Mouse (Mus musculus): ENCODE results near the gene Hist1h2ac.

Gene Hist1h2ac

GRCm38 (mm10) chr13:23706771-23707170 lies 23.0 kb upstream of the Hist1h2ac start:
- TF ChIP-seq GATA4 (IDR thresholded peaks at IDR 0.05; ENCODE audit: insufficient replicate concordance, low read length) = no peak

GRCm38 (mm10) chr13:23705751-23706356 lies 22.1 kb upstream of the Hist1h2ac start:
- no peak for TF ChIP-seq GATA4 (IDR thresholded peaks at IDR 0.05; ENCODE audit: insufficient replicate concordance, low read length)

DNA sequence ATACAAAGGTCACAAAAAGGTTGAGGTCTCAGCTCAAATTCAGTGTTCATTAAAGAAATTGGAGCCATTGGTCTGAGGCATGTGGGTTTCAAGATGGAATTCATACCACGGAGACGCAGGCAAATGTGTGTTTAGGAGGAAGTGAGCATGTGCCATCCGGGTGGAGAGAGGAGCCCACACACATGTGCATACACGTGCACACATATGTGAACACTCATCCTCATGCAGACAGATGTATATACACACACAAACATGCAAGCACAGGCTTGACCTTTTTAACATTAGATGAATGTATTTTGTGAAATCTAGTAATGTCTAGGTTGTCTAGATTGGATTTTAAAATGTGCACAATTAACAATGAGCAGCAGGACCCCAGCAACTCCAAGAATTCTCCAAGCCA lies 18.5 kb upstream of the Hist1h2ac start:
- TF ChIP-seq GATA4 (IDR thresholded peaks at IDR 0.05; ENCODE audit: insufficient replicate concordance, low read length) = no peak

DNA sequence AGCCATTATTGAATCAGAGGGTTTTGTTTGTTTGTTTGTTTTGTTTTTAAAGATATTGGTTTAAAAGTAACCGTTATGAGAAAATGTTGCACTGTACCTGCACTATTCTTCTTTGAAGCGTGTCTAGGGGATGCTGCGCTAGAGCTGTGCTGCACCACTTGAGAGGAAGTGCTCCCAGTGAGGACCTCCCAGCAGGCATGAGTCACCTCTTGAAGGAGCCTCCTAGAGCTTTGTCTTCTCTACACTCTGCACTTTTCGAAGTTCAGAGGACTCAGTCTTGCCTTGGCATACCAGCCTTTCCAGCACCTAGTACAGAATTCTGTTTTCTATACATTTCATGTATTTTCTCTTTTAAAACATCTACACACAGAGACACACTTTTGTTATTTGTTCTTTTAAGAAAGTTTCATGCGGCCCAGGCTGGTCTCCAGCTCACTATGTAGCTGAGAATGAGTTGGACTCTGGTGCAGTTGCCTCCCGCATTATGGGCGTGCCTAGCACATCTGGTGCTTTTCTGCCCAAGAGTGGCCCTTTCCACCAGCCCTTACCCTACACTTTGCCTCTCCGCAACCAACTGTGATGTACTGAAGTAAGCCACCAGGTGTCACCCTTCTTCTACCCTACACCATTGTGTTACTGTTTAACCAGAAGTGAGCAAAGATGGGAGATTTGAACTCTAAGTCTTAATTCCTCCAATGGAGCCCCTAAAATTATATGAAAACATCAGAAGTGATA lies 17.2 kb upstream of the Hist1h2ac start:
- TF ChIP-seq GATA4 (IDR thresholded peaks at IDR 0.05; ENCODE audit: insufficient replicate concordance, low read length) = no peak

DNA sequence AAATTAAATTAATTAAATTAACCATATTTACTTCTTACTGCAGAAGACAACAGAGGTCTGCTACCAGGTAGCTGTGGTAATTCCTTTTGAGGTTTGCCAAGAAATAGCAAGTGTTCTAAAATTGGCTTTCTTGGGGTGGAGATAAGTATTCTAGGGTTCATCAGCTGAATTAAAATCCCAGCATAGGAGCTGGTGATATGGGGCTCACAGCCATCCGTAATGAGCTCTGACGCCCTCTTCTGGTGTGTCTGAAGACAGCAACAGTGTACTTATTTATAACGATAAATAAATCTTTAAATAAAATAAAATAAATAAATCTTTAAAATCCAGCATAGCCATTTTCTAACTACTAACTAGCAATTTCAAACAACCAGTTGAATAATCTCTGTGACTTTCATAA lies 16.0 kb upstream of the Hist1h2ac start:
- TF ChIP-seq GATA4 (IDR thresholded peaks at IDR 0.05; ENCODE audit: insufficient replicate concordance, low read length) = no peak

GRCm38 (mm10) chr13:23698996-23699395 lies 15.2 kb upstream of the Hist1h2ac start:
- TF ChIP-seq GATA4 (IDR thresholded peaks at IDR 0.05; ENCODE audit: insufficient replicate concordance, low read length) = no peak

- peak; percentile 43; the same call in 1 of the 2 replicates for TF ChIP-seq GATA4 (IDR thresholded peaks at IDR 0.05; ENCODE audit: insufficient replicate concordance, low read length)
Measured at GRCm38 (mm10) chr13:23698300-23698693, 14.5 kb upstream of the Hist1h2ac start, which contains the start of gene Hist1h4c. Gene Hist1h4c, minus strand, starts transcription at chr13:23698454.

DNA sequence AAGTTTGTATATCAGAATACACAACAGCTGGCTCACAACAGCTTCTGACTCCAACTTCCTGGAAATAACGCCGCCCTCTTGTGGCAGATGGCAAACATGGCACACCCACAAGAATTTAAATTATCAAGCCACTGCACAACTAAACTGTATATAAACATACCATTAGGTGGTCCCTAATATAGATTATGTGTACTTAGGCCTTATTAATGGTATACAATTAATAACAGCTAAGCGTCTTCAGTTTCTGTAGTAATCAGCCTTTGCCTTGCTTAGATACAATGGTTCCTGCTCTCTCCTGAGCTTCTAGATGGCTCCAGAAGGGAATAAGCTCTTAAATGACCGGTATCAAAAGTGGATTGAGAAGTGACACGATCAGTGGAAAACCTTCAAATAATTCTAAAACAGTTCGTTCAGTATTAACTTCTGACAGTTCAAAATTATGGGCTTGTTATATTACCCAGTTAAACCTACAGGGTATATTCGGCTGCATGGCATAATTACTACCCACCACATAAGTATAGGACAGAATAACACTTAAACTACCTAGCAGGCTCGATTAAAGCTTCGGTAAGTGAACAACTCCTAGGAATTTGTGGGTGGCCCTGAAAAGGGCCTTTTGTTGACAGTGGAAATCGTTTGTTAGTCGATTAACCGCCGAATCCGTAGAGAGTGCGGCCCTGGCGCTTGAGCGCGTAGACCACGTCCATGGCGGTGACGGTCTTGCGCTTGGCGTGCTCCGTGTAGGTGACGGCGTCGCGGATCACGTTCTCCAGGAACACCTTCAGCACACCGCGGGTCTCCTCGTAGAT lies 13.9 kb upstream of the Hist1h2ac start:
- TF ChIP-seq GATA4 (IDR thresholded peaks at IDR 0.05; ENCODE audit: insufficient replicate concordance, low read length) = no peak

DNA sequence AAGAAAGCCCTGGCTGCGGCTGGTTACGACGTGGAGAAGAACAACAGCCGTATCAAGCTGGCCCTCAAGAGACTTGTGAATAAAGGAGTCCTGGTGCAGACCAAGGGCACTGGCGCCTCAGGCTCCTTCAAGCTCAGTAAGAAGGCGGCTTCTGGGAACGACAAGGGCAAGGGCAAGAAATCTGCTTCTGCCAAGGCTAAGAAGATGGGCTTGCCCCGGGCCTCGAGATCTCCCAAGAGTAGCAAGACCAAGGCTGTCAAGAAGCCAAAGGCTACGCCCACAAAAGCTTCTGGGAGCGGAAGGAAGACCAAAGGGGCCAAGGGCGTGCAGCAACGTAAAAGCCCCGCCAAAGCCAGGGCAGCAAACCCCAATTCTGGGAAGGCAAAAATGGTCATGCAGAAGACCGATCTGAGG lies 12.3 kb upstream of the Hist1h2ac start:
- no peak for TF ChIP-seq GATA4 (IDR thresholded peaks at IDR 0.05; ENCODE audit: insufficient replicate concordance, low read length)

DNA sequence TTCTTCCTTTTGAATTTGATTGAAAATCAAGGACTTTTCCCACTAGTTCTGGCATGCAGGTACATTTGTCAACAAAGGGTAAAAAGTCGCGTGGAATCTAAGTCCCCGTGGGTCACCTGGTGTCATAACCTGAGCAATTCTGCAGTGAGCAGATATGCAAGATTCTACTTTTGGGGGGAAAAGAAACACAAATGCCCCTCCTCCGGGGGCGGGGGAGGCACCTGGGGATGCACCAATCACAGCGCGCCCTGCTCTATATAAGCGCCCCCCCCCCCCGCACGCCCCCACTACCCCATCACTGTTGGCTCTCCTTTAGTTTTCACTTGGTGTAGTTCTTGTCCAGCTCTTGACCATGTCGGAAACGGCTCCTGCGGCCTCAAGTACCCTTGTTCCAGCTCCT lies 11.8 kb upstream of the Hist1h2ac start, which contains the start of gene Hist1h1t:
Gene Hist1h1t (plus strand): TSS at position 301 of the 400 bp plus-strand sequence.
- TF ChIP-seq GATA4 (IDR thresholded peaks at IDR 0.05; ENCODE audit: insufficient replicate concordance, low read length) = no peak

- no peak for TF ChIP-seq GATA4 (IDR thresholded peaks at IDR 0.05; ENCODE audit: insufficient replicate concordance, low read length)
Measured at GRCm38 (mm10) chr13:23694956-23695355, 11.2 kb upstream of the Hist1h2ac start.

DNA sequence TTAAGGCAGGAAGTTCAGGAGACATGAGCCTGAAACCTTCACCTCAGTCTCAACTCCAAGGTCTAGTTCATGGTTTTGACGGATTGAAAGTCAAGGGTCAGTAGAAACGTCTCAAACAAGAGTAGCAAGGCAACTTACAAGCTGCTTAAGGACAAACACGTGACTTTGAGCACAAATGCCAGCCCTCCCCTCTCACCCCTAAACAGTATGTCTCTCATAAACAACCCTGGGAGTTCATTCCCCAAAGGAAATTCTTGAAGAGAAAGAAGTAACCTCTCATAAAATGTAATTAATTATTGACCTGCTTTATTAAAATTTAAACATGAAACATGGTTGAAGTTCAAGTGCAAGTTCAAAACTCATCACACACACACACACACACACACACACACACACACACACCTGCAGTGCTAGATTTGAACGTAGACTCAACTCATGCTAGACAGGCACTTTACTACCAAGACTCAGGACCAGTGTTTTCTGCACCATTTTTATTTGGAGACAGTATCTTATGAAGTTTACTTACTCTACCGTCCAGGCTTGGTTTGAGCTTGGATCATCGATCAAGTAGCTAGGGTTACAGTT lies 10.2 kb upstream of the Hist1h2ac start:
- TF ChIP-seq GATA4 (IDR thresholded peaks at IDR 0.05; ENCODE audit: insufficient replicate concordance, low read length) = no peak

DNA sequence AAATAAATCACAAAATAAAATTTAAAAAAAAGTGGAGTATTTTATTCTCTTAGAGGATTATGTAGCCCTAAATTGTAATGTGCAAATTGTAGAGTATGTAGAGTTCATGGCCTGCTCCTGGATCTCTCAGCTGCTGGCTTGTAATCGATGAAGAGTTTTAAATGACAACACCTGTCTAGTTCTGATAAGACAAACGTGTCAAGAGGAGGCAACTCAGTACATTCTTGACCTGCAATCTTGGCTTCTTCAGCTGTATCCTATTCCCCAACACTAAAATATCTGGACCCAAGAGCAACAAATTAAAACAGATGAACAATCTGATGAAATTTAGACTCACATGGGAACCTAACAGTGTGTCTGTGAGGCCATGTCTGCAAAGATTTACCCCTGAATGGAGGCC lies 5.7 kb upstream of the Hist1h2ac start:
- no peak for TF ChIP-seq GATA4 (IDR thresholded peaks at IDR 0.05; ENCODE audit: insufficient replicate concordance, low read length)

- TF ChIP-seq GATA4 (IDR thresholded peaks at IDR 0.05; ENCODE audit: insufficient replicate concordance, low read length) = no peak
Measured at GRCm38 (mm10) chr13:23688956-23689355, 5.2 kb upstream of the Hist1h2ac start.

- no peak for TF ChIP-seq GATA4 (IDR thresholded peaks at IDR 0.05; ENCODE audit: insufficient replicate concordance, low read length)
Measured at GRCm38 (mm10) chr13:23687907-23688306, 4.2 kb upstream of the Hist1h2ac start.
